Mouse (Mus musculus) thymus, adult 2 months (tissue): ENCODE data around the gene Fam111a.

ENCODE experiments used
- CTCF ChIP-seq: fragments of 200-500 bp; IDR thresholded peaks from 2 replicates; pipeline ENCODE4 v1.5.1; 2012; ENCODE audit warnings: mild to moderate bottlenecking, control low read depth, low read length, moderate library complexity, borderline replicate concordance; ENCODE audit not compliant: control insufficient read depth, poor library complexity, insufficient read depth; ENCODE audit errors: extremely low read depth
- POLR2A ChIP-seq: fragments of 200-500 bp; IDR thresholded peaks from 2 replicates; pipeline ENCODE4 v1.6.1; 2012; ENCODE audit warnings: mild to moderate bottlenecking, low read length, control low read depth, moderate library complexity; ENCODE audit not compliant: control insufficient read depth, poor library complexity, insufficient read depth; ENCODE audit errors: extremely low read depth

DNA sequence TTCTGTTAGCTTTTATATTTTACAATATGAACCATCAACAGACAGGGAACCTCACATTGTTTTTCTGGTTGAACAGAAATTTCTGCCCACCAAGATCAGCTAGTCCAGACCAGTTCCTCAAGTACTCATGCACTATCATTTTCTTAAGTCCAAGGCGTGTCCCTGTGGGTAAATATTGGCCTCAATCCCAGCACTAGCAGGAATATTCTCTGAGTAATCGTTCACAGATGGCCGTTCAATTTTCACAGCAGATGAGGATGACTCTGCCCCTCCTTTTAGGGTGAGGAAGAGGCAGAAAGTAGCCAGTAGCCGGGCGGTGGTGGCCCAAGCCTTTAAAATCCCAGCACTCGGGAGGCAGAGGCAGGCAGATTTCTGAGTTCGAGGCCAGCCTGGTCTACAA lies 29.6 kb downstream of the Fam111a start:
- TF ChIP-seq CTCF (no peak), POLR2A (no peak)
